Mouse (Mus musculus): ENCODE measurements around the gene Ahdc1.

Ahdc1 gene

GRCm38 (mm10) chr4:133017597-133018262 is 6.7 kb downstream of the Ahdc1 start:
- no peak for DNase-seq (ENCODE audit: low read depth)

- no peak for DNase-seq (ENCODE audit: low read depth)
Observed at GRCm38 (mm10) chr4:133018263-133018798, 7.3 kb downstream of the Ahdc1 start.

- no peak for DNase-seq (ENCODE audit: low read depth)
Observed at GRCm38 (mm10) chr4:133020721-133021120, 9.7 kb downstream of the Ahdc1 start.

GRCm38 (mm10) chr4:133021181-133021671 is 10.2 kb downstream of the Ahdc1 start:
- no peak for DNase-seq (ENCODE audit: low read depth)

- no peak for DNase-seq (ENCODE audit: low read depth)
Observed at GRCm38 (mm10) chr4:133022217-133022616, 11.2 kb downstream of the Ahdc1 start.

GRCm38 (mm10) chr4:133022954-133023635 is 12.0 kb downstream of the Ahdc1 start:
- no peak for DNase-seq (ENCODE audit: low read depth)

- DNase-seq (ENCODE audit: low read depth) = no peak
Observed at GRCm38 (mm10) chr4:133023636-133024035, 12.6 kb downstream of the Ahdc1 start.

- DNase-seq (ENCODE audit: low read depth) = no peak
Observed at GRCm38 (mm10) chr4:133024404-133024803, 13.3 kb downstream of the Ahdc1 start.

GRCm38 (mm10) chr4:133024969-133025685 is 14.1 kb downstream of the Ahdc1 start:
- DNase-seq (ENCODE audit: low read depth) = no peak

- DNase-seq (ENCODE audit: low read depth) = no peak
Observed at GRCm38 (mm10) chr4:133026272-133026671, 15.2 kb downstream of the Ahdc1 start.

- no peak for DNase-seq (ENCODE audit: low read depth)
Observed at GRCm38 (mm10) chr4:133026826-133027375, 15.8 kb downstream of the Ahdc1 start.

- no peak for DNase-seq (ENCODE audit: low read depth)
Observed at GRCm38 (mm10) chr4:133027721-133028120, 16.7 kb downstream of the Ahdc1 start.

- DNase-seq (ENCODE audit: low read depth) = no peak
Observed at GRCm38 (mm10) chr4:133028193-133028592, 17.1 kb downstream of the Ahdc1 start.

- no peak for DNase-seq (ENCODE audit: low read depth)
Observed at GRCm38 (mm10) chr4:133028875-133029274, 17.8 kb downstream of the Ahdc1 start.

- DNase-seq (ENCODE audit: low read depth) = no peak
Observed at GRCm38 (mm10) chr4:133032410-133033095, 21.5 kb downstream of the Ahdc1 start.

GRCm38 (mm10) chr4:133034478-133034877 is 23.4 kb downstream of the Ahdc1 start:
- no peak for DNase-seq (ENCODE audit: low read depth)

GRCm38 (mm10) chr4:133035446-133035845 is 24.4 kb downstream of the Ahdc1 start:
- no peak for DNase-seq (ENCODE audit: low read depth)

- DNase-seq (ENCODE audit: low read depth) = no peak
Observed at GRCm38 (mm10) chr4:133035946-133036345, 24.9 kb downstream of the Ahdc1 start.

GRCm38 (mm10) chr4:133037293-133037692 is 26.2 kb downstream of the Ahdc1 start:
- DNase-seq (ENCODE audit: low read depth) = no peak

GRCm38 (mm10) chr4:133037798-133038197 is 26.7 kb downstream of the Ahdc1 start:
- DNase-seq (ENCODE audit: low read depth) = no peak

- no peak for DNase-seq (ENCODE audit: low read depth)
Observed at GRCm38 (mm10) chr4:133038521-133039115, 27.6 kb downstream of the Ahdc1 start.
